1 mouse cellular context compared by ENCODE assay signal in genomic region chr7:30945876-30946275, GRCm38 (mm10).
TF ChIP-seq lines count a peak whose summit lies in the region.

No protein-coding gene starts in this region.

TF ChIP-seq in MEL, 35 proteins besides CTCF, POLR2A, EP300 and RAD21:
- TF ChIP-seq ETS1 (IDR thresholded peaks at IDR 0.05; ENCODE audit: low read depth, low read length) = no peak
- TF ChIP-seq ZNF384 (IDR thresholded peaks at IDR 0.05; ENCODE audit: low read depth, low read length) = no peak
